Mouse (Mus musculus) T-cell, adult 2 months (primary cell): ENCODE measurements around the gene Dpp7.

ENCODE experiments used
- DNase-seq: peaks from one replicate; pipeline ENCODE4 v3.0.0; 2022; ENCODE audit warnings: low spot score

The Dpp7 gene

DNA sequence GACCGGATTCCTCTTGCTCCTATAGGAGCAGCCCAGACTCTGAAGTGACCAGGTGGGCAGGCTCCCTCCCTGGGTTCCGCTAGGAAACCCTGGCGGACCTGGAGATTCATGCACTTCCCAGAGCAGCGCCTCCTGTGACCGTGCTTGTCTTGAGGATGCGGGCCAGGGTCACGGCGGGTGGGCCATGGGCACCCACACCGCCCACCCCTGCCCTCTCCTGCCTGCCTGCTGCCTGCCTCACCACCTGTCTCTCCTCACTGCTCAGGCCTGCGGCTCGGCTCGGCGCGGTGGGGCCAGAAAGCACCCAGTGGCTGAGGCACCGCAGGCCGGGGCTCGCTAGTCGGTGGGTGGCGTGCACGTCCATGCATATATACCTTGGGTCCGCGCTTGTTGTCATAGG is 45.2 kb downstream of the Dpp7 start:
- DNase-seq, result no peak

DNA sequence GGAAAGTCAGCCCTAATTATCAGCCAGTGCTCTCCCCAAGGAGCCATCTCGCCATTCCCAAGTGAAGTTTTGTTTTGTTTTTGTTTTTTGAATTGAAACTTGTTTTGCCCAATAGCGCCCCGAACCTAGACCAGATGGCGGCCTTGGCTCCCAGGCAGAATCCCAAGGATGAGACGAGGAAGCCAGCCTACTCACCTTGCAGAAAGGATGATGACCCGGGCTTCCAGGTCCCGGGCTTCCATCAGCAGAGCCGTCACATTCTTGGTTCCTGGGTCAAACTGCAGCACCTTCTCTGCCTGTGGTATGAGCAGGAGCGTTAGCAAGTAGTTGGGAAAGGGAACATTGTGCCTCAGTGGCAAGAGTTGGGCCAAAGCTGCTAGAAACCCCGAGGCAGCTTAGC is 46.0 kb downstream of the Dpp7 start:
- DNase-seq, result no peak

DNA sequence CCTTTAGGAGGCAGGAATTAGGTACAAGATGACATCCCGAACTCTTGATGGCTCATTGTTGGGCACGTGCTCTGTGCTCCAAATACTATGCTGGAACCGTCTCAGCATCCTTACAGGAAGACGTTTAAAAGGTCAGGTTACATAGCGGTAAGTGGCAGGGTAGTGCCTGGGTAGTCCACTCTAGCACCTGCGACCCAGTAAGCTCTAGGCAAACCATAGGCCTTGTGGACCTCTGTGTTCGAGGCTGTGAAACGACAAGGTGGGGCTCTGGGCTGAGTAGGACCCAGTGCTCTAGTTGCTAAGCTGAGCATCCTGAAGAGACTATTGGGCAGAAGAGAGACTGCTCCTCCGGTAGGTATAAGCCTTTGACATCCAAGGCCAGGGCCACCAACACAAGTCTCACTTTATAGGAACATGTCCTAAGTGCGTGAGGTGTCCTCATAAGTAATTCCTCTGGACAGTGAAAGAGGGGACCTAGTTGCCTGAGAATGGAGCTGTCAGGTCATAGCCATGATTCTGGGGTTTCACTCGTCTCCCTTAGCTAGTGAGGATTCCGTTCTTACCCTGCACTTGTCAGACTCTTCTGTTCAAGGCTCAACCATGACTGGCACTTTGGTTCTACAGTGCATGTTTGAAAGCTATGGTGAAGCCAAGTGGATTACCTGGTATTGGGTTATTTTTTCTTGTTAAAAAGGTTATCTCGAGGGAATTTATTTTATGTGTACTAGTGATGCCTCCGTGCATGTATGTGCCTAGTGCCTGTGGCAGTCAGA is 50.4 kb downstream of the Dpp7 start:
- DNase-seq, result no peak

DNA sequence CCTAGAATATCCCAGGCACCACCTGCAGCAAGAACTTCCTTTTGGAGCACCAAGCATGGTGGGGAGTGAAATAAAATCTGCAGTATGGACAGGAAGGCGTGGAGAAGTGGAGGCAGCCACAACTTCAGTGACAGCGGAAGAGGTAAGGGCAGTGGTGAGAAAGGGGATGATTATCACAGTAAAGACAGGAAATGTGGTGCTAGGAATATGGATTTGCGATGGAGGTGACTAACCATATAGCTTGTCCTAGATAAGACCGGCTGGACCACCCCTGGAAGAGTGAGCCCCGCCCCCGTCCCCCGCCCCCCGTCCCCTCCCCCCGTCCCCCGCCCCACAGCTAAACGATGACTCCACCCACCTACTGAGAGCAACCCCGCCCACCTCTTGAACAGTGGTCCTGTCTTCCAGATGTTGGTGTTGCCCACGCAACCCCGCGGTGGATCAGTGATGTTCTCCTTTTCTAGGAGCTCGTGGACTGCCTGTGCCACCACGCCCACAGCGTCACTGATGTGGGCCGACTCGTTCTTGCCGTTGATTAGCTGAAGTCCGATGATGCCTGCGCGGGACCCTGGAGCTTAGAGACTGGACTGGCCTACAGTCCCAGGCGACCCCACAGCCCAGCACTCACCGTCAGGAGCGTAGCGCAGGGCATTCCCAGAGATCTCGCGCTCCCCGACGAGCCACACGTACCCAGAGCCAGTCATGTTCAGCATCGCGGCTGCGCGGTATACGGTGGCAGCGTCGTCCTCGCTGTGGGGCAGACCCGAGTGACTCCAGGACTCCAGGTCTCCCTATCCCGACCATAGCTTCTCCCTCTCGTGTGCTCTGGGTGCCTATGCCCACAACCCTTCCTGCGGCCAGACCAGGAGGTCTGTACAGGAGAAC is 51.3 kb downstream of the Dpp7 start:
- peak; percentile 31 for DNase-seq

DNA sequence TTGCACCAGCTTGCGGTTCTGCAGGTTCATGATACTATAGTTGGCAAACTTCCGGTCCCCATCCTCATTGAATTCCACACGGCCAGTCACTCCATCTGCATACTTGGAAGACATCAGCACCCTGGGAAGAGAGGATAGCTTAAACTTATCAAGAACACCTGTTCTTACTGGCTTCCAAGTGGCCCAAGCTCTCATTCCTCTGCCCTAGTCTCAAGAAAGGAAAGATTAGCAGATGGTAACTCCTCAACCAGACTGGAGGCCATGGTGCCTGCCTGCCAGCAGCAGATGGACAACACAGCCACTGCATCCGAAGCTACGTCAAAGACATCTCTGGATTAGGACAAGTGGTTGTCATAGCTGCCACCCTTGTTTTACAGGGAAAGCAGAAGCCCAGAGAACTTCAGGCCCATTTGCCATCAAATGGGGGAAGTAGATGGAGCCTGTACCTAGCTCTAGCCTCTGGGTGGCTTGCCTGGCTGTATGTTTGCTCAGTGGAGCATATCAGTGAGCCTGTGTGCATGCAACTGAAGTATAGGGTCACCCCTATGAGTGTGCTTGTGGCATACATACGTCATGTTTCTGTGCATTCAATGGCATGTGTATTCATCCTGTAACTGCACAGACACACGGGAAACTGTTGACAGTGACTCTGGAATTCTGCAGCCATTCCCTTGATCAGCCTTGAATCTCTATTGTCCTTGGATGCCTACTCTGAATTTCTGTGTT is 52.1 kb downstream of the Dpp7 start:
- DNase-seq, result no peak

DNA sequence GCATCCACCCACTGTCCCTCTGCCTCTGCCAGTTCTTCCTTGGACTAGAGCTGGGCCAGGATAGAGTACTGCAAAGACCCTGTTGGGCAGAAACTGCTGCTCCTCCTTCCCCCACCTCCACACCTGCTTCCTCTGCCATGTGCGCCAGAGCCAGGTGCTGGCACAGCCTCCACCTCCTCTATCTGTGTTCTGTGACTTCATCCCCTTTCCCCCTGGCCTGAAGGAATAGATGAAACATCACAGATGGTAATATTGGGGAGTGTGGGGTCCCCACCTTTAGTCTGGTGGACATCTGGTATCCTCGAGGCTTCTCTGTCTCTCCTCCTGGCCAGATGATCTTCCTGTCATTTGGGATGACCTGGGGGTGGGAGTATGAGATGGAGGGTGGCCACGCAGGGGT is 52.7 kb downstream of the Dpp7 start:
- DNase-seq, result no peak
